Mouse (Mus musculus): ENCODE measurements at regions not wholly inside any gene's neighbourhood (a gene's known extent, or its start where the extent isn't known, plus 50 kb on each side); places are given as distances from the start of the nearest gene placed in this dataset.

GRCm38 (mm10) chr1:47488581-47489204 lies 596.0 kb upstream of the Slc39a10 start:
- Histone ChIP-seq H3K27ac (ENCODE audit: control insufficient read depth, insufficient read depth, low read depth, low read length) (no peak overlapping the region), H3K4me3 (ENCODE audit: control insufficient read depth, low read depth, low read length) (no peak overlapping the region), H3K4me1 (ENCODE audit: control insufficient read depth, insufficient read depth, low read length) (no peaks in the 10 kb centered on the region), H3K27me3 (ENCODE audit: control insufficient read depth, insufficient read depth, low read length) (no peaks in the 10 kb centered on the region), H3K36me3 (ENCODE audit: control insufficient read depth, insufficient read depth, low read length) (no peaks in the 10 kb centered on the region)
- TF ChIP-seq CTCF (IDR thresholded peaks at IDR 0.05; ENCODE audit: control insufficient read depth, insufficient read depth, insufficient replicate concordance, low read depth, low read length) (no peak), POLR2A (IDR thresholded peaks at IDR 0.05; ENCODE audit: control insufficient read depth, low read depth, low read length) (no peak)

GRCm38 (mm10) chr1:47486087-47486486 lies 593.4 kb upstream of the Slc39a10 start:
- H3K27me3 ChIP-seq (ENCODE audit: control insufficient read depth, insufficient read depth, low read length): no peaks in the 10 kb centered on the region
- no peak overlapping the region for H3K27ac ChIP-seq (ENCODE audit: control insufficient read depth, insufficient read depth, low read depth, low read length)
- no peak overlapping the region for H3K4me3 ChIP-seq (ENCODE audit: control insufficient read depth, low read depth, low read length)
- TF ChIP-seq POLR2A (IDR thresholded peaks at IDR 0.05; ENCODE audit: control insufficient read depth, low read depth, low read length): no peak
- TF ChIP-seq CTCF (IDR thresholded peaks at IDR 0.05; ENCODE audit: control insufficient read depth, insufficient read depth, insufficient replicate concordance, low read depth, low read length): no peak
- no peaks in the 10 kb centered on the region for H3K4me1 ChIP-seq (ENCODE audit: control insufficient read depth, insufficient read depth, low read length)
- H3K36me3 ChIP-seq (ENCODE audit: control insufficient read depth, insufficient read depth, low read length): no peaks in the 10 kb centered on the region

- Histone ChIP-seq H3K36me3 (ENCODE audit: control insufficient read depth, insufficient read depth, low read length) (no peaks in the 10 kb centered on the region), H3K27ac (ENCODE audit: control insufficient read depth, insufficient read depth, low read depth, low read length) (no peak overlapping the region), H3K4me1 (ENCODE audit: control insufficient read depth, insufficient read depth, low read length) (no peaks in the 10 kb centered on the region), H3K4me3 (ENCODE audit: control insufficient read depth, low read depth, low read length) (no peak overlapping the region), H3K27me3 (ENCODE audit: control insufficient read depth, insufficient read depth, low read length) (no peaks in the 10 kb centered on the region)
- TF ChIP-seq POLR2A (IDR thresholded peaks at IDR 0.05; ENCODE audit: control insufficient read depth, low read depth, low read length): no peak
- no peak for TF ChIP-seq CTCF (IDR thresholded peaks at IDR 0.05; ENCODE audit: control insufficient read depth, insufficient read depth, insufficient replicate concordance, low read depth, low read length)
Observed at GRCm38 (mm10) chr1:47479059-47479458, 586.4 kb upstream of the Slc39a10 start.

GRCm38 (mm10) chr1:47466573-47467253 lies 574.1 kb upstream of the Slc39a10 start:
- no peaks in the 10 kb centered on the region for H3K4me1 ChIP-seq (ENCODE audit: control insufficient read depth, insufficient read depth, low read length)

GRCm38 (mm10) chr1:47448737-47449489 lies 556.3 kb upstream of the Slc39a10 start:
- Histone ChIP-seq H3K27me3 (ENCODE audit: control insufficient read depth, insufficient read depth, low read length) (no peaks in the 10 kb centered on the region), H3K4me3 (ENCODE audit: control insufficient read depth, low read depth, low read length) (no peak overlapping the region), H3K36me3 (ENCODE audit: control insufficient read depth, insufficient read depth, low read length) (no peaks in the 10 kb centered on the region), H3K4me1 (ENCODE audit: control insufficient read depth, insufficient read depth, low read length) (no peaks in the 10 kb centered on the region), H3K27ac (ENCODE audit: control insufficient read depth, insufficient read depth, low read depth, low read length) (no peak overlapping the region)
- TF ChIP-seq CTCF (IDR thresholded peaks at IDR 0.05; ENCODE audit: control insufficient read depth, insufficient read depth, insufficient replicate concordance, low read depth, low read length) (no peak), POLR2A (IDR thresholded peaks at IDR 0.05; ENCODE audit: control insufficient read depth, low read depth, low read length) (no peak)

More at GRCm38 (mm10) chr1:47466573-47467253, 574.1 kb upstream of the Slc39a10 start:
- no peak for TF ChIP-seq POLR2A (IDR thresholded peaks at IDR 0.05; ENCODE audit: control insufficient read depth, low read depth, low read length)
- no peak for TF ChIP-seq CTCF (IDR thresholded peaks at IDR 0.05; ENCODE audit: control insufficient read depth, insufficient read depth, insufficient replicate concordance, low read depth, low read length)
- Histone ChIP-seq H3K4me3 (ENCODE audit: control insufficient read depth, low read depth, low read length) (no peak overlapping the region), H3K27me3 (ENCODE audit: control insufficient read depth, insufficient read depth, low read length) (no peaks in the 10 kb centered on the region), H3K27ac (ENCODE audit: control insufficient read depth, insufficient read depth, low read depth, low read length) (no peak overlapping the region), H3K36me3 (ENCODE audit: control insufficient read depth, insufficient read depth, low read length) (no peaks in the 10 kb centered on the region)

GRCm38 (mm10) chr1:47448070-47448469 lies 555.4 kb upstream of the Slc39a10 start:
- H3K4me3 ChIP-seq (ENCODE audit: control insufficient read depth, low read depth, low read length): no peak overlapping the region
- H3K27me3 ChIP-seq (ENCODE audit: control insufficient read depth, insufficient read depth, low read length): no peaks in the 10 kb centered on the region
- H3K27ac ChIP-seq (ENCODE audit: control insufficient read depth, insufficient read depth, low read depth, low read length): no peak overlapping the region
- no peaks in the 10 kb centered on the region for H3K36me3 ChIP-seq (ENCODE audit: control insufficient read depth, insufficient read depth, low read length)
- TF ChIP-seq POLR2A (IDR thresholded peaks at IDR 0.05; ENCODE audit: control insufficient read depth, low read depth, low read length) (no peak), CTCF (IDR thresholded peaks at IDR 0.05; ENCODE audit: control insufficient read depth, insufficient read depth, insufficient replicate concordance, low read depth, low read length) (no peak)
- H3K4me1 ChIP-seq (ENCODE audit: control insufficient read depth, insufficient read depth, low read length): no peaks in the 10 kb centered on the region

- H3K27me3 ChIP-seq (ENCODE audit: control insufficient read depth, insufficient read depth, low read length): no peaks in the 10 kb centered on the region
- no peak overlapping the region for H3K27ac ChIP-seq (ENCODE audit: control insufficient read depth, insufficient read depth, low read depth, low read length)
- TF ChIP-seq POLR2A (IDR thresholded peaks at IDR 0.05; ENCODE audit: control insufficient read depth, low read depth, low read length) (no peak), CTCF (IDR thresholded peaks at IDR 0.05; ENCODE audit: control insufficient read depth, insufficient read depth, insufficient replicate concordance, low read depth, low read length) (no peak)
- no peaks in the 10 kb centered on the region for H3K36me3 ChIP-seq (ENCODE audit: control insufficient read depth, insufficient read depth, low read length)
- H3K4me3 ChIP-seq (ENCODE audit: control insufficient read depth, low read depth, low read length): no peak overlapping the region
- H3K4me1 ChIP-seq (ENCODE audit: control insufficient read depth, insufficient read depth, low read length): no peaks in the 10 kb centered on the region
Observed at GRCm38 (mm10) chr1:47446021-47446420, 553.4 kb upstream of the Slc39a10 start.
